Mouse (Mus musculus) urinary bladder, postnatal 4 days (tissue): ENCODE measurements at regions not wholly inside any gene's neighbourhood (a gene's known extent, or its start where the extent isn't known, plus 50 kb on each side); places are given as distances from the start of the nearest gene placed in this dataset.

Experiments used
- DNase-seq, 2 experiments: peaks; one replicate each; pipeline ENCODE4 v3.0.0; 2021 to 2022; ENCODE audit warnings: low spot score in 2 of 2

GRCm38 (mm10) chr1:124674420-124674819 lies 629.1 kb upstream of the Dpp10 start:
- no peak for DNase-seq

GRCm38 (mm10) chr1:124652872-124653271 lies 607.5 kb upstream of the Dpp10 start:
- DNase-seq: no peak

GRCm38 (mm10) chr1:124652251-124652861 lies 607.0 kb upstream of the Dpp10 start:
- no peak for DNase-seq

- DNase-seq: no peak
These were observed 589.9 kb upstream of the Dpp10 start for GRCm38 (mm10) chr1:124635246-124635768.

GRCm38 (mm10) chr1:124630084-124630483 lies 584.7 kb upstream of the Dpp10 start:
- DNase-seq: no peak

GRCm38 (mm10) chr1:124584620-124585019 lies 539.3 kb upstream of the Dpp10 start:
- DNase-seq: no peak
